Mouse (Mus musculus) thymus, adult 2 months (tissue): ENCODE measurements around the gene Hoxa9.

Experiments
- CTCF ChIP-seq: fragments of 200-500 bp; IDR thresholded peaks from 2 replicates; pipeline ENCODE4 v1.5.1; 2012; ENCODE audit warnings: mild to moderate bottlenecking, control low read depth, low read length, moderate library complexity, borderline replicate concordance; ENCODE audit not compliant: control insufficient read depth, poor library complexity, insufficient read depth; ENCODE audit errors: extremely low read depth
- POLR2A ChIP-seq: fragments of 200-500 bp; IDR thresholded peaks from 2 replicates; pipeline ENCODE4 v1.6.1; 2012; ENCODE audit warnings: mild to moderate bottlenecking, low read length, control low read depth, moderate library complexity; ENCODE audit not compliant: control insufficient read depth, poor library complexity, insufficient read depth; ENCODE audit errors: extremely low read depth

GRCm38 (mm10) chr6:52221993-52222685, 8.8 kb downstream of the Hoxa9 start:
- TF ChIP-seq CTCF (no peak), POLR2A (no peak)
